In genomic region chr19:44295251-44295650, GRCm38 (mm10) we compare ENCODE assay signal across 8 mouse cellular contexts. TPM values are rescaled to one million over a fixed set of nuclear protein-coding genes. Genes with fewer than 3 reads are reported as not detected.
DNase-seq lines count a peak whose midpoint lies in the region; ATAC-seq and TF ChIP-seq lines count a peak whose summit lies in the region.

No protein-coding gene starts in this region.

- ATAC-seq in limb, embryonic 11.5 days (ENCODE audit: insufficient number of reproducible peaks, low FRiP score, low TSS enrichment, low read depth), result no peak
- no peak for ATAC-seq in midbrain, embryonic 15.5 days (replicated peaks)
- no peak for ATAC-seq in activated CD4-positive, CD25-positive, alpha-beta regulatory T cell, adult 4 months

- no peaks in the 10 kb centered on the region for H3K27me3 ChIP-seq in heart, adult 2 months (ENCODE audit: control insufficient read depth, insufficient read depth, low read length)
- no peaks in the 10 kb centered on the region for H3K27me3 ChIP-seq in limb, embryonic 11.5 days (ENCODE audit: control insufficient read depth, insufficient read depth, low read length)
- H3K27me3 ChIP-seq in midbrain, embryonic 15.5 days (replicated peaks), result no peaks in the 10 kb centered on the region

- H3K79me2 ChIP-seq in heart, adult 2 months (replicated peaks; ENCODE audit: control insufficient read depth, insufficient read depth, low read length), result no peaks in the 10 kb centered on the region

- peak overlapping the region; percentile 75 for H3K4me3 ChIP-seq in brown adipose tissue, adult 24 weeks (ENCODE audit: insufficient read depth, low read depth, low read length)
- peak overlapping the region; percentile 76; the same call in 1 of the 2 replicates for H3K4me3 ChIP-seq in heart, adult 2 months
- H3K4me3 ChIP-seq in limb, embryonic 11.5 days (ENCODE audit: low read depth, low read length), result peak overlapping the region; percentile 94
- peak overlapping the region; percentile 89 for H3K4me3 ChIP-seq in midbrain, embryonic 15.5 days

- TF ChIP-seq POLR2A in heart, adult 2 months (IDR thresholded peaks at IDR 0.05; ENCODE audit: insufficient read depth, low read depth, low read length), result no peak

- H3K27ac ChIP-seq in brown adipose tissue, adult 24 weeks (replicated peaks; ENCODE audit: low read depth, low read length), result no peak overlapping the region
- peak overlapping the region; percentile 23 for H3K27ac ChIP-seq in heart, adult 2 months
- no peak overlapping the region for H3K27ac ChIP-seq in limb, embryonic 11.5 days (replicated peaks; ENCODE audit: low read depth, low read length)
- H3K27ac ChIP-seq in midbrain, embryonic 15.5 days, result peak overlapping the region; percentile 55

- peak; percentile 22 for DNase-seq in thymus, postnatal 0 days (ENCODE audit: low spot score)
- DNase-seq in thymus, postnatal 25 days, result no peak
- DNase-seq in heart, adult 2 months, result no peak
- no peak for DNase-seq in limb, embryonic 11.5 days (ENCODE audit: low spot score)
- no peak for DNase-seq in embryo, embryonic 11 days

- TF ChIP-seq EP300 in heart, adult 2 months (IDR thresholded peaks at IDR 0.05; ENCODE audit: insufficient read depth, low read depth, low read length), result no peak

- intact Hi-C loops in heart, adult 2 months (cut with DNase I), result loop anchor here (1.0 to 5.0 kb wide), 3 partner anchors 50 to 133 kb away; no protein-coding TSS in a partner anchor

- H3K9ac ChIP-seq in heart, adult 2 months (ENCODE audit: low read depth, low read length), result no peak overlapping the region
- H3K9ac ChIP-seq in limb, embryonic 11.5 days (ENCODE audit: low read length), result peak overlapping the region; percentile 54
- peak overlapping the region; percentile 58 for H3K9ac ChIP-seq in midbrain, embryonic 15.5 days

- no peak for TF ChIP-seq CTCF in heart, adult 2 months (IDR thresholded peaks at IDR 0.05)

- WGBS in heart, adult 2 months, result 16% methylated on average over 3 of the region's 3 CpGs
- WGBS in limb, embryonic 11.5 days, result 14% methylated on average over 3 of the region's 3 CpGs
- WGBS in midbrain, embryonic 15.5 days, result 11% methylated on average over 3 of the region's 3 CpGs

- no peaks in the 10 kb centered on the region for H3K36me3 ChIP-seq in heart, adult 2 months (ENCODE audit: control insufficient read depth, insufficient read depth, low read length)
- peaks cover 28% of the 10 kb centered on the region for H3K36me3 ChIP-seq in limb, embryonic 11.5 days (ENCODE audit: control insufficient read depth, insufficient read depth, low read length)
- H3K36me3 ChIP-seq in midbrain, embryonic 15.5 days (replicated peaks), result peaks cover 4% of the 10 kb centered on the region; the same call in 1 of the 2 replicates

- peaks cover 4% of the 10 kb centered on the region; the same call in 1 of the 2 replicates for H3K4me1 ChIP-seq in brown adipose tissue, adult 24 weeks (ENCODE audit: control insufficient read depth, insufficient read depth, insufficient read length, low read length)
- peaks cover 3% of the 10 kb centered on the region for H3K4me1 ChIP-seq in heart, adult 2 months (ENCODE audit: control insufficient read depth, insufficient read depth, low read length)
- peaks cover 44% of the 10 kb centered on the region for H3K4me1 ChIP-seq in limb, embryonic 11.5 days (ENCODE audit: control insufficient read depth, insufficient read depth, low read length)
- peaks cover 70% of the 10 kb centered on the region for H3K4me1 ChIP-seq in midbrain, embryonic 15.5 days

- H3K4me2 ChIP-seq in limb, embryonic 11.5 days (ENCODE audit: low read depth, severe bottlenecking), result peak overlapping the region; percentile 100
- H3K4me2 ChIP-seq in midbrain, embryonic 15.5 days, result peak overlapping the region; percentile 89

- H3K9me3 ChIP-seq in limb, embryonic 11.5 days (ENCODE audit: control insufficient read depth, low read length), result no peaks in the 10 kb centered on the region
- H3K9me3 ChIP-seq in midbrain, embryonic 15.5 days, result no peaks in the 10 kb centered on the region

RNA-seq across cellular contexts. Expression of gene Scd2, which starts 1.8 kb away (rescaled TPM):
- 68.8 and 69.7 TPM in 2 replicates for polyA plus RNA-seq in thymus, postnatal 0 days (2015; fragmentation: Nextera tagmentation; extraction: Ambion mirVana)
- 247 and 253 TPM in 2 replicates for polyA plus RNA-seq in brown adipose tissue, adult 24 weeks (2012; ENCODE audit: insufficient read depth, insufficient read length, missing spikeins)
- 10 to 100 TPM in 1 of 2 experiments, 1 to 10 TPM in 1; 9.2 to 12.2 TPM for total RNA-seq in heart, adult 2 months (2021)
- polyA plus RNA-seq in heart, adult 2 months (2012; rRNA removed), result 21.2 and 31.1 TPM in 2 replicates
- polyA plus RNA-seq in limb, embryonic 11.5 days (2014; fragmentation: Nextera tagmentation; extraction: Ambion mirVana), result 309 and 322 TPM in 2 replicates
- 251 and 253 TPM in 2 replicates for polyA plus RNA-seq in midbrain, embryonic 15.5 days (2015; fragmentation: Nextera tagmentation; extraction: Ambion mirVana)
- polyA plus RNA-seq in activated CD4-positive, CD25-positive, alpha-beta regulatory T cell, adult 4 months (2017; shearing (Covaris generic)), result 10 to 100 TPM; 37.3 to 47.1 TPM

RNA-seq across cellular contexts. Expression of gene Scd4, which starts 37.6 kb away (rescaled TPM):
- polyA plus RNA-seq in thymus, postnatal 0 days (2015; fragmentation: Nextera tagmentation; extraction: Ambion mirVana), result 0.18 TPM in 2 replicates
- 0.96 and 2.5 TPM in 2 replicates for polyA plus RNA-seq in brown adipose tissue, adult 24 weeks (2012; ENCODE audit: insufficient read depth, insufficient read length, missing spikeins)
- total RNA-seq in heart, adult 2 months (2021), result 1 to 10 TPM; 4.6 to 6.0 TPM
- polyA plus RNA-seq in heart, adult 2 months (2012; rRNA removed), result 9.0 and 12.6 TPM in 2 replicates
- polyA plus RNA-seq in limb, embryonic 11.5 days (2014; fragmentation: Nextera tagmentation; extraction: Ambion mirVana), result 0.09 TPM in 1 of 2 replicates, not detected in the other
- 0.08 and 0.13 TPM in 2 replicates for polyA plus RNA-seq in midbrain, embryonic 15.5 days (2015; fragmentation: Nextera tagmentation; extraction: Ambion mirVana)
- under 1 TPM; 0.60 to 0.69 TPM for polyA plus RNA-seq in activated CD4-positive, CD25-positive, alpha-beta regulatory T cell, adult 4 months (2017; shearing (Covaris generic))

Comparison
In these comparisons a context has a peak if more than half of its experiments do, and no peak if none do; other contexts are left out.
1. H3K27ac ChIP-seq: peak in heart, adult 2 months (single experiment) and midbrain, embryonic 15.5 days (single experiment); none in brown adipose tissue, adult 24 weeks (single experiment) and limb, embryonic 11.5 days (single experiment).
2. Peak in every context shown above with its lines, with median percentiles within 50 percentile points of each other: H3K4me3 ChIP-seq.